Mouse (Mus musculus): ENCODE results near the gene Zfp963. TPM values are rescaled to one million over a fixed set of nuclear protein-coding genes. Genes with fewer than 3 reads are reported as not detected.
A peak's percentile ranks its signal among the peaks of the same experiment; 100 is the strongest.
"Not testable (repeated sequence)": the region's sequence is repeated elsewhere in the genome, so short reads cannot be mapped to it uniquely, and the experiment has no call there.

The Zfp963 gene
- polyA plus RNA-seq, 1 experiment from 2014 or later: 4.2 TPM

DNA sequence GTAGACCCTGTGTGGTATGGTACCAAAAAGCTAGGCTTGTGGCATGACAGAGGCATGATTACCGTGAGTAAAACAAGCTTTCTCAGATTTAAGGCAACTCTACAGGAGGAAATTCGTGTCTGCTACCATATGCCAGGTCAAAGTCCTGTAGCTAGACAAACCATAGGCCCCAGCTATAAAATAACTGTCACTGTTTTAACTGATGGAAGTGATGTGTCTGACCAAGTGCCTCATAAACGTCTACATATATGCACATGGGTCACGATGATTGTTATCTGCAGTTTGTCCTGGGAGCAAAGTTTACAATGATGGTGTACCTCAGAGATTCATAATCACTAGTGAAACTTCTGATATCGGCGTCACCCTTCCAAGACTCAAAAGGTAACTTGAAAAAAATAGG, 9.0 kb downstream of the Zfp963 start:
- no peak for ATAC-seq (ENCODE audit: insufficient number of reproducible peaks, insufficient read depth, low FRiP score, low read depth)
- no peaks in the 10 kb centered on the region for H3K27me3 ChIP-seq (ENCODE audit: control insufficient read depth, insufficient read depth, low read length)
- H3K9me3 ChIP-seq (ENCODE audit: control insufficient read depth, low read length): no peaks in the 10 kb centered on the region
- no peak overlapping the region for H3K4me2 ChIP-seq (ENCODE audit: low read length)
- H3K27ac ChIP-seq (replicated peaks in 1 of 2; ENCODE audit: control insufficient read depth in 1 of 2, insufficient read depth in 1 of 2, low read depth in 2 of 2, low read length in 2 of 2): no peak overlapping the region
- no peaks in the 10 kb centered on the region for H3K4me1 ChIP-seq (ENCODE audit: control insufficient read depth in 2 of 2, insufficient read depth in 2 of 2, low read length in 2 of 2)
- H3K36me3 ChIP-seq (ENCODE audit: control insufficient read depth, insufficient read depth, low read length): peaks cover 29% of the 10 kb centered on the region
- WGBS: 80% methylated on average over 6 of the region's 6 CpGs
- no peak overlapping the region for H3K9ac ChIP-seq (ENCODE audit: low read length)
- H3K4me3 ChIP-seq (ENCODE audit: control insufficient read depth in 1 of 2, insufficient read depth in 1 of 2, low read depth in 1 of 2, low read length in 2 of 2): no peak overlapping the region

DNA sequence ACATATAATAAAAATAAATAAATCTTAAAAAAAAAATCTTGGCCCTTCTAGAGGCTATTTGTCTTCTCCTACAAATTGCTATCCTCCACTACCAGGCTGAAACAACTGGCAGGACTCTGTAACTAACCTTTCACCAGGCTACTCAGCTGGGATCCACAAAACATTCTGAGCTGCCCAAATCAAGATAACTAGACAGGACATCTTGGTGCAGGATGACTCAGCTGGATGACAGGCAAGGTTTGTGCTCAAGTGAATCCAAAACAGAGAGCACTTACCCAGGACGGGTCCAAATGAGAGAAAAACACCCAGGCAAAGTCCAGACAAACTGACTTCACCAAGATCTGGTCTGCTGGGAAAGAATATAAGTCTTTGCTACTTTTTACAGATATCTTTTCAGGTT, 14.3 kb downstream of the Zfp963 start:
- H3K27me3 ChIP-seq (ENCODE audit: control insufficient read depth, insufficient read depth, low read length): no peaks in the 10 kb centered on the region
- no peaks in the 10 kb centered on the region for H3K9me3 ChIP-seq (ENCODE audit: control insufficient read depth, low read length)
- no peak for ATAC-seq (ENCODE audit: insufficient number of reproducible peaks, insufficient read depth, low FRiP score, low read depth)

DNA sequence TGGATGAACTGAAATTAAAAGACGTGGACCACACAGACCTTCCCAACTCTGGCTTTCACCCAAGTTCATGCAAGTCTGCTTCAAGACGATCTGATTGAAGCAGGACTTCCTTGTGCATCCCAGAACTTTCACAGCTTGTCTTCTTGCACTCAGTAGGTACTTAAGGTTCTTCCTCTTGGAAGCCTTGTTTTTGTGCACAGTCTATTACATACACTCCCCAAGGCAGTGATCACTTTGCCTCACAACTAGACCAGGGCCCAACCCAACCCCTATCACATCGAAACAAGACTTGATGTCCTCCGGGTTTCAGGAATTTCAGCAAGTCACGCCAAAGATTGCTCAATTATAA, 32.6 kb downstream of the Zfp963 start:
- Histone ChIP-seq H3K27ac (replicated peaks in 1 of 2; ENCODE audit: control insufficient read depth in 1 of 2, insufficient read depth in 1 of 2, low read depth in 2 of 2, low read length in 2 of 2) (peak overlapping the region; percentile 53 to 54; a peak in 2 of 4 replicates), H3K9ac (ENCODE audit: low read length) (peak overlapping the region; percentile 52; the same call in 1 of the 2 replicates), H3K9me3 (ENCODE audit: control insufficient read depth, low read length) (no peaks in the 10 kb centered on the region), H3K4me3 (ENCODE audit: control insufficient read depth in 1 of 2, insufficient read depth in 1 of 2, low read depth in 1 of 2, low read length in 2 of 2) (peak overlapping the region; percentile 43 to 95), H3K36me3 (ENCODE audit: control insufficient read depth, insufficient read depth, low read length) (peaks cover 14% of the 10 kb centered on the region), H3K4me2 (ENCODE audit: low read length) (peak overlapping the region; percentile 68), H3K27me3 (ENCODE audit: control insufficient read depth, insufficient read depth, low read length) (no peaks in the 10 kb centered on the region), H3K4me1 (ENCODE audit: control insufficient read depth in 2 of 2, insufficient read depth in 2 of 2, low read length in 2 of 2) (peaks cover 7 to 14% of the 10 kb centered on the region in 2 experiments)
- 39% methylated on average over 5 of the region's 5 CpGs for WGBS
- ATAC-seq (ENCODE audit: insufficient number of reproducible peaks, insufficient read depth, low FRiP score, low read depth): peak; percentile 4; the same call in 1 of the 2 replicates

More for the DNA sequence above, 14.3 kb downstream of the Zfp963 start:
- 50% methylated on average over 1 of the region's 1 CpGs for WGBS
- Histone ChIP-seq H3K36me3 (ENCODE audit: control insufficient read depth, insufficient read depth, low read length) (no peaks in the 10 kb centered on the region), H3K4me1 (ENCODE audit: control insufficient read depth in 2 of 2, insufficient read depth in 2 of 2, low read length in 2 of 2) (no peaks in the 10 kb centered on the region), H3K9ac (ENCODE audit: low read length) (no peak overlapping the region), H3K4me3 (ENCODE audit: control insufficient read depth in 1 of 2, insufficient read depth in 1 of 2, low read depth in 1 of 2, low read length in 2 of 2) (no peak overlapping the region), H3K4me2 (ENCODE audit: low read length) (no peak overlapping the region), H3K27ac (replicated peaks in 1 of 2; ENCODE audit: control insufficient read depth in 1 of 2, insufficient read depth in 1 of 2, low read depth in 2 of 2, low read length in 2 of 2) (no peak overlapping the region)

- peaks cover 18% of the 10 kb centered on the region for H3K36me3 ChIP-seq (ENCODE audit: control insufficient read depth, insufficient read depth, low read length)
- H3K4me1 ChIP-seq (ENCODE audit: control insufficient read depth in 2 of 2, insufficient read depth in 2 of 2, low read length in 2 of 2): peaks cover 7 to 14% of the 10 kb centered on the region in 2 experiments
- peak overlapping the region; percentile 95 to 98 for H3K4me3 ChIP-seq (ENCODE audit: control insufficient read depth in 1 of 2, insufficient read depth in 1 of 2, low read depth in 1 of 2, low read length in 2 of 2)
- peak; percentile 99 for ATAC-seq (ENCODE audit: insufficient number of reproducible peaks, insufficient read depth, low FRiP score, low read depth)
- WGBS: under 1% methylated on average over 49 of the region's 52 CpGs
- H3K4me2 ChIP-seq (ENCODE audit: low read length): peak overlapping the region; percentile 69
- H3K9ac ChIP-seq (ENCODE audit: low read length): peak overlapping the region; percentile 99
- peak overlapping the region; percentile 100 for H3K27ac ChIP-seq (replicated peaks in 1 of 2; ENCODE audit: control insufficient read depth in 1 of 2, insufficient read depth in 1 of 2, low read depth in 2 of 2, low read length in 2 of 2)
- no peaks in the 10 kb centered on the region for H3K9me3 ChIP-seq (ENCODE audit: control insufficient read depth, low read length)
- H3K27me3 ChIP-seq (ENCODE audit: control insufficient read depth, insufficient read depth, low read length): no peaks in the 10 kb centered on the region
These were observed 33.2 kb downstream of the Zfp963 start for GRCm38 (mm10) chr8:69716403-69717231.

DNA sequence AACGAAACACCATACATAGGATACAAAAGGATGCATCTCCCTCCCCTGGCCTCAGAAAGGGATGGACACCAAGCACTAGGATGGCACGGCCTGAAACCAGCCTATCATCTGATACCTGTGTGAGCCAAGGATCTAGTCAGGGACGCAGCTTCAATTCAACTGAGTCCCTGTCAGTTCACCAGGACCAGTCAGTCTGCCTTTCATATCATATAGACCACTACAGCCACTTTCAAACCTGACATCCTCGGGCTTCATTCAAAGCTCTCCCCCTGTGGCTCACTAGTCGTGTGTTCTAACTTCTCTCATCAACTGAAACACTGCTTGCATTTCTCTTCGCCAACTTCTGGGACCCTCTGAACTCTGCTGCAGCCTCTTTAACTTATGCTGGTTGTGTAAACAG, 34.4 kb downstream of the Zfp963 start:
- H3K36me3 ChIP-seq (ENCODE audit: control insufficient read depth, insufficient read depth, low read length): peaks cover 28% of the 10 kb centered on the region
- H3K9me3 ChIP-seq (ENCODE audit: control insufficient read depth, low read length): no peaks in the 10 kb centered on the region
- no peaks in the 10 kb centered on the region for H3K27me3 ChIP-seq (ENCODE audit: control insufficient read depth, insufficient read depth, low read length)
- H3K9ac ChIP-seq (ENCODE audit: low read length): peak overlapping the region; percentile 99
- peak overlapping the region in 1 of 2 experiments; percentile 95; a peak in 2 of 4 replicates for H3K4me3 ChIP-seq (ENCODE audit: control insufficient read depth in 1 of 2, insufficient read depth in 1 of 2, low read depth in 1 of 2, low read length in 2 of 2)
- H3K4me1 ChIP-seq (ENCODE audit: control insufficient read depth in 2 of 2, insufficient read depth in 2 of 2, low read length in 2 of 2): peaks cover 7 to 14% of the 10 kb centered on the region in 2 experiments
- H3K27ac ChIP-seq (replicated peaks in 1 of 2; ENCODE audit: control insufficient read depth in 1 of 2, insufficient read depth in 1 of 2, low read depth in 2 of 2, low read length in 2 of 2): no peak overlapping the region
- WGBS: 74% methylated on average over 6 of the region's 6 CpGs
- ATAC-seq (ENCODE audit: insufficient number of reproducible peaks, insufficient read depth, low FRiP score, low read depth): no peak
- H3K4me2 ChIP-seq (ENCODE audit: low read length): peak overlapping the region; percentile 69

- no peak for ATAC-seq (ENCODE audit: insufficient number of reproducible peaks, insufficient read depth, low FRiP score, low read depth)
These were observed 36.3 kb downstream of the Zfp963 start for GRCm38 (mm10) chr8:69713516-69713915.

GRCm38 (mm10) chr8:69710624-69711023, 39.1 kb downstream of the Zfp963 start, which contains the start of gene Zfp869:
Zfp869 (minus strand) TSS chr8:69710724.
- not testable (repeated sequence) for ATAC-seq (ENCODE audit: insufficient number of reproducible peaks, insufficient read depth, low FRiP score, low read depth); H3K4me2 ChIP-seq (ENCODE audit: low read length); H3K27me3 ChIP-seq (ENCODE audit: control insufficient read depth, insufficient read depth, low read length); H3K9ac ChIP-seq (ENCODE audit: low read length); H3K27ac ChIP-seq (replicated peaks in 1 of 2; ENCODE audit: control insufficient read depth in 1 of 2, insufficient read depth in 1 of 2, low read depth in 2 of 2, low read length in 2 of 2); H3K4me3 ChIP-seq (ENCODE audit: control insufficient read depth in 1 of 2, insufficient read depth in 1 of 2, low read depth in 1 of 2, low read length in 2 of 2); H3K9me3 ChIP-seq (ENCODE audit: control insufficient read depth, low read length)
- WGBS: 96% methylated on average over 8 of the region's 10 CpGs
- peaks cover 4 to 10% of the 10 kb centered on the region in 2 experiments for H3K4me1 ChIP-seq (ENCODE audit: control insufficient read depth in 2 of 2, insufficient read depth in 2 of 2, low read length in 2 of 2)
- peaks cover 75% of the 10 kb centered on the region for H3K36me3 ChIP-seq (ENCODE audit: control insufficient read depth, insufficient read depth, low read length)

More at GRCm38 (mm10) chr8:69713516-69713915, 36.3 kb downstream of the Zfp963 start:
- Histone ChIP-seq H3K9ac (ENCODE audit: low read length) (no peak overlapping the region), H3K36me3 (ENCODE audit: control insufficient read depth, insufficient read depth, low read length) (peaks cover 46% of the 10 kb centered on the region), H3K27ac (replicated peaks in 1 of 2; ENCODE audit: control insufficient read depth in 1 of 2, insufficient read depth in 1 of 2, low read depth in 2 of 2, low read length in 2 of 2) (no peak overlapping the region), H3K27me3 (ENCODE audit: control insufficient read depth, insufficient read depth, low read length) (no peaks in the 10 kb centered on the region), H3K4me2 (ENCODE audit: low read length) (no peak overlapping the region), H3K4me3 (ENCODE audit: control insufficient read depth in 1 of 2, insufficient read depth in 1 of 2, low read depth in 1 of 2, low read length in 2 of 2) (no peak overlapping the region), H3K9me3 (ENCODE audit: control insufficient read depth, low read length) (no peaks in the 10 kb centered on the region), H3K4me1 (ENCODE audit: control insufficient read depth in 2 of 2, insufficient read depth in 2 of 2, low read length in 2 of 2) (peaks cover 7 to 14% of the 10 kb centered on the region in 2 experiments)
- WGBS: 77% methylated on average over 8 of the region's 8 CpGs

Data from heart, embryonic 14.5 days (tissue).